Mouse (Mus musculus) intestine, embryonic 16.5 days (tissue): ENCODE measurements at regions not wholly inside any gene's neighbourhood (a gene's known extent, or its start where the extent isn't known, plus 50 kb on each side); places are given as distances from the start of the nearest gene placed in this dataset.

Source experiments
- ATAC-seq: fragments of 200-750 bp; cut with Nextera tagmentation; 2 replicates; pipeline ENCODE4 v1.8.0; 2017; ENCODE audit warnings: moderate TSS enrichment, moderate library complexity
- H3K27ac ChIP-seq: fragments of 300-500 bp; sonication (generic); 2 replicates; pipeline ENCODE4 v1.5.1; 2014; ENCODE audit warnings: mild to moderate bottlenecking, low read length
- H3K27me3 ChIP-seq: fragments of 300-500 bp; sonication (generic); replicated peaks from 2 replicates; pipeline ENCODE4 v1.6.1; 2014; ENCODE audit warnings: low read length, control low read depth, mixed read lengths; ENCODE audit not compliant: control insufficient read depth, insufficient read depth
- H3K36me3 ChIP-seq: fragments of 300-500 bp; sonication (generic); 2 replicates; pipeline ENCODE4 v1.6.1; 2014; ENCODE audit warnings: low read length, control low read depth; ENCODE audit not compliant: control insufficient read depth, insufficient read depth
- H3K4me1 ChIP-seq: fragments of 300-500 bp; sonication (generic); 2 replicates; pipeline ENCODE4 v1.6.1; 2014; ENCODE audit warnings: low read length, control low read depth, mixed read lengths; ENCODE audit not compliant: control insufficient read depth, insufficient read depth
- H3K4me2 ChIP-seq: fragments of 300-500 bp; sonication (generic); 2 replicates; pipeline ENCODE4 v1.6.1; 2014; ENCODE audit warnings: low read depth, low read length, control low read depth
- H3K4me3 ChIP-seq: fragments of 300-500 bp; sonication (generic); 2 replicates; pipeline ENCODE4 v1.5.1; 2014; ENCODE audit warnings: mild to moderate bottlenecking, low read length
- H3K9ac ChIP-seq: fragments of 300-500 bp; sonication (generic); 2 replicates; pipeline ENCODE4 v1.6.1; 2014; ENCODE audit warnings: low read depth, low read length
- H3K9me3 ChIP-seq: fragments of 300-500 bp; sonication (generic); 2 replicates; pipeline ENCODE4 v1.6.1; 2016; ENCODE audit warnings: low read length, control low read depth; ENCODE audit not compliant: control insufficient read depth
- WGBS: fragments of 180-500 bp; shearing (Covaris S2); extraction: QIAGEN DNeasy Blood & Tissue Kit; methylation state at CpG from one replicate; pipeline ENCODE4 v1.1.7; 2014; 5-methylcytosine and 5-hydroxymethylcytosine counted together

DNA sequence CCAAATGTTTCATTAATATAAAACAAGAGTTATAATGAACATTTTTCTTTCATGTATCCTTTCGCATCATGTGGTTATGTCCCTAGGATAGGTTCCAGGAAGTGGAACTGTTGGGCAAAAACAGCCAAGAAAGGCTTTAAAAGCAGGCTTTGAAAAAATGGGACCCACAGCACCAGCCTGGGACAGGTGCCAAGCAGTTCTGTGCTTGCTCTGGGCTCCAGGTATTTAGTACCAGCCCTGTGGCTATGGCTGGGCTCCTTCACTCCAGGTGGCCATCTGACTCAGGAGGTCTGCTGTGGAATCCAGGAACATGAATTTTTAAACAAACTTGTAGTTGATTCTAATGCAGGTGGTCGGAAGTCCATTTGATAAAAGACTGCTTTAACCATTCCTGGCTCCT, 119.8 kb upstream of the Adpgk start:
- 79% methylated on average over 2 of the region's 2 CpGs for WGBS
- Histone ChIP-seq H3K4me1 (no peaks in the 10 kb centered on the region), H3K36me3 (no peaks in the 10 kb centered on the region), H3K27ac (no peak overlapping the region), H3K9me3 (no peaks in the 10 kb centered on the region; the same call in 1 of the 2 replicates), H3K27me3 (no peaks in the 10 kb centered on the region), H3K4me2 (no peak overlapping the region), H3K4me3 (no peak overlapping the region), H3K9ac (no peak overlapping the region)
- ATAC-seq, result no peak

DNA sequence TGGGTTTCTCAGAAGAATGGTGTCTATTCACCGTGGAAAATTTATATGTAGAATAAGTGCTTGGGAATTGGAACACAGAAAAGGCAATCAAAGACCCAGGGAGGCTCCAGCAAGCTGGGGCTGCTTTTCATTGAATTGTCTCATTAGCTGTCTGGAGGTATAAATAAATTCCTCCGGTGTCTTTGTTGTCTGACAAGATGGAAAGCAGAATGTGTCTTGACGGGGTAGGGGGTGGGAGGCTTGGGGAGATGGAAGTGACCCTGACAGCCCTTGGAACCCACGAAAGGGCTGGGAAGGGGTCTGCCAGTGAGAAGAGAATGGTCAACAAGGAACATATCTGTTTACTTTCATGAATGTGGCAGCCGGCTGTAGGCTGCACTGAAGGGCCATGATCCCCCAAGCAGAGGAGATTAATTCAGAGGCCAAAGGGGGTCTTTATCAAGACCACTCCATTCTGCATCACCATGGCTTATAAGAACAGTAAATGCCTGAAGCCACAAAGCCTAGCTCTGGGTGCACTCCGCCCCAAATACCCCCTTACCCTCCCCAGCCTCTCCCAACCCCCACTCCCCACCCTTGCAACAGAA, 127.2 kb upstream of the Neo1 start:
- Histone ChIP-seq H3K27ac (no peak overlapping the region), H3K27me3 (no peaks in the 10 kb centered on the region; the same call in 1 of the 2 replicates), H3K4me1 (no peaks in the 10 kb centered on the region), H3K4me2 (no peak overlapping the region), H3K4me3 (no peak overlapping the region), H3K9ac (no peak overlapping the region), H3K9me3 (no peaks in the 10 kb centered on the region), H3K36me3 (no peaks in the 10 kb centered on the region)
- WGBS, result 45% methylated on average over 6 of the region's 6 CpGs
- ATAC-seq, result no peak

DNA sequence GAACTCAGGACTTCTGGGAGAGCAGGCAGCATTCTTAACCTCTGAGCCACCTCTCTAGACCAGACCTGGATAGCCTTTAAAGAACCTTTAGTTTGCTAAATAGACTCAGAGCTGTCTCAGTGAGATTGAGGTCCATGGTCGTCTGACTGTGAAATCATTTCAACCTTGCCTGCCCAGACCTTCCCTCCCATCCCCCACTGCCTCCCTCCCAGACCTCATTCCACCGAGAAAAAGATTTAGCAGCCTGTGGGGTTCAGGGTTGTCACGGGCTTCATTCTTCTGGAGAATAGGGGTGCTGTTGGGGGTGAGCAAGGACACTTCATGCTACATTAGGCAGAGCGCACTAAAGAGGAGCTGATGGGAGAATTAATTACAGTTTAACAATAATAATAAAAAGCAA, 126.7 kb upstream of the Neo1 start:
- Histone ChIP-seq H3K4me3 (no peak overlapping the region), H3K27me3 (no peaks in the 10 kb centered on the region; the same call in 1 of the 2 replicates), H3K4me1 (no peaks in the 10 kb centered on the region), H3K36me3 (no peaks in the 10 kb centered on the region), H3K9me3 (no peaks in the 10 kb centered on the region), H3K4me2 (no peak overlapping the region), H3K27ac (no peak overlapping the region), H3K9ac (no peak overlapping the region)
- 42% methylated on average over 4 of the region's 4 CpGs for WGBS
- ATAC-seq, result no peak

DNA sequence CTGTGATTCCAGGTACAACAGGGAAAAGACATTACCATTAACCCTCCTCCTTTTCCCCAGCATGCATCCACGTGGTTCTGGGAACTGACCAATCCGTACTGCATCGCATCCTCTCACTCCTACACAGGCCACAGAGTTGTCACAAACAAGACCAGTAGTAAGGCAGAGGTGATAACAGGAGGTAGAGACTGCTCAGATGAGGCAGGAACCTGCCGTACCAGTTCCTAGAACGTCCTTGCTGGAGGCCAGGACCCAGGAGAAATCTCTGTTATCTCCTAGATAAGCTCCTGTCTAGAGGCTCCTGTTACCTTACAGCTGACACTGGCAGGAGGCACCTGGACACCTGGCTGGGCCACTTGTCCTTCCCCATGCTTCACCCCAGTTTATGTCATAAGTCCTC, 121.4 kb upstream of the Neo1 start:
- Histone ChIP-seq H3K4me3 (no peak overlapping the region), H3K4me2 (no peak overlapping the region), H3K27me3 (no peaks in the 10 kb centered on the region; the same call in 1 of the 2 replicates), H3K27ac (no peak overlapping the region), H3K9me3 (no peaks in the 10 kb centered on the region), H3K9ac (no peak overlapping the region), H3K4me1 (0 out of 2 replicates have a peak, but pooled peaks cover 3% of the 10 kb centered on the region), H3K36me3 (no peaks in the 10 kb centered on the region)
- WGBS, result 51% methylated on average over 5 of the region's 5 CpGs
- ATAC-seq, result peak; percentile 85

DNA sequence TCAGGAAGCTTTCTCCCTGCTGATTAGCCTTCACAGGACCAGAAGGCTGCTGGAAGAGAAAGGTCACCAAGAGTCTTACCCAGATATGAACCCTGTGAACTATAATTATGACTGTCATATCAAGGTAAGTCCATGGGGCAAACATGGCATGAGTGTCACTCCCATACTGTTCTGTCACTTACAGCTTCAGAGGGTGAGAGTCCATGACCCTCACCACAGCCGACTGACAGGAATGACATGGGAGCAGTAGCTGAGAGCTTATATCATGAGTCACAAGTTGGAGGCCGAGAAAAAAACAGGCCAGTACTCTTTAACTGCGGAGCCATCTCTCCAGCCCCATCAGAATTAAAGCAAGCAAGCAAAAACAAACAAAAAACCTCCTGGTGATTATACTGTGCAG, 117.7 kb upstream of the Neo1 start:
- Histone ChIP-seq H3K27me3 (no peaks in the 10 kb centered on the region), H3K4me1 (0 out of 2 replicates have a peak, but pooled peaks cover 3% of the 10 kb centered on the region), H3K36me3 (no peaks in the 10 kb centered on the region), H3K27ac (no peak overlapping the region), H3K4me2 (no peak overlapping the region), H3K9me3 (no peaks in the 10 kb centered on the region), H3K4me3 (no peak overlapping the region), H3K9ac (no peak overlapping the region)
- ATAC-seq, result peak; percentile 92
- 44% methylated on average over 3 of the region's 3 CpGs for WGBS

DNA sequence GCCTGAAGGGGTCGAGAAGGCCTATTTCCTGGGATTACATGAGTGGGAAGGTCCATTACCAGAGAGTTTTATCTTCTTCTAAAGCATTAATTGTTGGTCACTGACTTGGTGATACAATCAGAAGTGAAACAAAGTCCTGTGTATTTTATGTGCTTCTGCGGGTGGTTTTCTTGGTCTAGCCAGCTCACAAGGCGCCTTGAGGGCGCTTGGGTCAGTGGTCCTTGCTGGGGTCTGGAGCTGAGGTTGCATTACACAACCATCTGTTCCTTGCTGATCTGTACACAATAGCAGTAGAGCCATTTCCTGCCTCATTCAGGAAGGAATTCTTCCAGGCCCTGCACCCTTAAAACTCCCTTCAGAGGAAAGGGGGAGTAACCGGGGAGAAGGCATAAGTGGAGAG, 116.9 kb upstream of the Neo1 start:
- no peaks in the 10 kb centered on the region for H3K36me3 ChIP-seq
- 54% methylated on average over 5 of the region's 5 CpGs for WGBS
- H3K4me1 ChIP-seq, result 0 out of 2 replicates have a peak, but pooled peaks cover 3% of the 10 kb centered on the region
- ATAC-seq, result no peak
- no peaks in the 10 kb centered on the region for H3K9me3 ChIP-seq
- H3K4me2 ChIP-seq, result no peak overlapping the region
- H3K4me3 ChIP-seq, result no peak overlapping the region
- H3K27ac ChIP-seq, result no peak overlapping the region
- H3K9ac ChIP-seq, result no peak overlapping the region
- H3K27me3 ChIP-seq, result no peaks in the 10 kb centered on the region

DNA sequence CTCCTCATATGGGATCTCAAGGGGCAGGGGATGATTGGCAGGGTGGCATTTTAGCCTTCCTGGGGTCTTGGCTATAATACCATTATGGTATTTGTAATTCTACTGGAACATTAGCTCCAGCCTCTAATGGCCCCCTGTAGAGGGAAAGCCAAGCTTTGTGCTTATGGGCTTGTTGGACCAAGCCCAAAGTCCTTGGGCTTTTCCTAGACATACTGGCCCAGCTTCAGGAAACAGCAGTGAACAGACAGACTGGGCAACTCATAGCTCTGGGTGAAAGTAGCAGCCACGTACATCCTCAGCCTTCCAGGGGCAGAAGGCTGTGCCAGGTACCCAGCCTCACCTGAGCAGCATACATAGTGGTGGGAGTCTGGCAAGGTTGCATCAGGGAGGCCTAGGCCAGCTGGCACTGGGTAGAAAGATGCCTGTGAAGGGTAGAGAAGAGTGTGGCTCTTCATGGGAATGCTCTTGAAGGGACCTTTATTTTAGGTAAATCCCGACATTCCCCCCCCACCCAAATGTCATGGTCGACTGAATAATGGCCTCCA, 108.1 kb upstream of the Neo1 start:
- H3K9ac ChIP-seq, result no peak overlapping the region
- ATAC-seq, result no peak
- 0 out of 2 replicates have a peak, but pooled peaks cover 3% of the 10 kb centered on the region for H3K4me1 ChIP-seq
- H3K36me3 ChIP-seq, result no peaks in the 10 kb centered on the region
- H3K9me3 ChIP-seq, result no peaks in the 10 kb centered on the region
- WGBS, result 70% methylated on average over 3 of the region's 3 CpGs
- H3K4me3 ChIP-seq, result no peak overlapping the region
- no peak overlapping the region for H3K4me2 ChIP-seq
- H3K27ac ChIP-seq, result no peak overlapping the region
- H3K27me3 ChIP-seq, result no peaks in the 10 kb centered on the region

DNA sequence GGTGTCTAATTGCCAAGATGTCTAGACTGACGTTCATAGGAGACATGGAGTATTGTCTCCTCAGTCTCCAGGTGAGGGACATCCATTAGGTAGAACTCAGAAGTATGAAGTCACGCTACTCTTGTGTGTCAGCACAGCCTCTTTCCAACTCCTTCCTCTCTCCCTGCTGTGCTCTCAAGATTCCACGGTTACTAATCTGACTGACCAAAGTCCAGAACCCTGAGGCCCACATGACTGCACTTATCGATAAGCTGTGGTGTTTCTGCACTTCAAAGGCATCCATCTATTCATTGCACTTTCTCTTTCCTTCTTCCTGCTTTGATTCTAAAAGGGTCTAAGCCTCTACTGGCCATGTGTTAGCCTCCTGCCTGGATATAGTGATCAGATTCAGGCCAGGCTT, 107.4 kb upstream of the Neo1 start:
- H3K4me3 ChIP-seq, result no peak overlapping the region
- H3K36me3 ChIP-seq, result no peaks in the 10 kb centered on the region
- peak; percentile 95 for ATAC-seq
- 57% methylated on average over 4 of the region's 4 CpGs for WGBS
- H3K27me3 ChIP-seq, result no peaks in the 10 kb centered on the region
- H3K4me2 ChIP-seq, result no peak overlapping the region
- no peaks in the 10 kb centered on the region for H3K9me3 ChIP-seq
- H3K9ac ChIP-seq, result no peak overlapping the region
- no peak overlapping the region for H3K27ac ChIP-seq
- 0 out of 2 replicates have a peak, but pooled peaks cover 3% of the 10 kb centered on the region for H3K4me1 ChIP-seq

DNA sequence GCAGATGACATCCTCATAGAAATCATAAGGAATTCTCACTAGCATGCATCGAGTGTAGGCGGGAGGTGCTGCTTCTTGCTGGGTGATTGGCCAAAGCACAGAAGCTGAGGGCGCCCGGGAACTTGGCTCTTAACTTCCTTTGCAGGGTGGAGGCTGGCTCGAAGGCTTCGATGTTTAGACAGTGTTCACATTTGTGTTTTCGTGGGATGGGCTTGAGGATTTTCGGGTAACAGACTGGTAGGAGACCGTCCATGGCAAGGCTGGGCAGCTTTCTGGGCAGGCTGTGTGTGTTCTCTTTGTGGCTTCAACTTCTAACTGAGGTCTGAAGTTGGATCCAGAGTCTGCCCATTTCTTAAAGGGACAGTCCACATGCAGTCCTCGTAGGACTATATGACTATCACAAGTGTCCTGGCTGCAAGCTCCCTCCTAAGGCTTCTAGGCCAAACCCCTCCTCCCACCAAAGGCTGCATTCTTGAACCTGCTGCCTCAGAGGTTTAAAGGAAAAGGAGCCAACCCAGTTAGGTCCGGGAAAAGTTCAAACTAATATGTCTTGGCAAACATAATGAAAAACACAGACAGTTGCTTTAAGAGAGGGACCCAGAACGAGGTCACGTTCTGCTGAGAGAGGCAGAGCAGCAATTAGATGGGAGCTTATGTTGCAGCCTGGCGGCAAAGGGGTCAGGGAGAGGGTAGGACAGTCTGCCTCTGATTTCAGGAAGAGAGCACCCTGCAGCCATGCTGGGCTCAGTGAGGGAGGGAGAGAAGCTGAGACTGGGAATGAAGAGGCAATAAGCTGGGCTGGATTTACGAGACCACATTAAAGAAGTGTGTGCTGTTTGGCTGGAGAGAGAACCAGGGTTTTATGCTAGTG, 98.2 kb upstream of the Neo1 start:
- H3K4me3 ChIP-seq, result no peak overlapping the region
- no peaks in the 10 kb centered on the region for H3K9me3 ChIP-seq
- WGBS, result 22% methylated on average over 15 of the region's 15 CpGs
- H3K4me2 ChIP-seq, result peak overlapping the region; percentile 29; the same call in 1 of the 2 replicates
- peak; percentile 53 for ATAC-seq
- peaks cover 8% of the 10 kb centered on the region; the same call in 1 of the 2 replicates for H3K4me1 ChIP-seq
- peak overlapping the region; percentile 50 for H3K27ac ChIP-seq
- 0 out of 2 replicates have a peak overlapping the region, but pooled peaks have one; percentile 43 for H3K9ac ChIP-seq
- H3K27me3 ChIP-seq, result no peaks in the 10 kb centered on the region
- no peaks in the 10 kb centered on the region for H3K36me3 ChIP-seq
